Mouse (Mus musculus) kidney, adult 2 months (tissue): ENCODE measurements around the gene 1700074P13Rik. TPM values are rescaled to one million over a fixed set of nuclear protein-coding genes. Genes with fewer than 3 reads are reported as not detected.
"Not testable (repeated sequence)": the region's sequence is repeated elsewhere in the genome, so short reads cannot be mapped to it uniquely, and the experiment has no call there.

ENCODE experiments used
- DNase-seq: peaks from one replicate; pipeline ENCODE4 v3.0.0; 2021
- H3K27ac ChIP-seq: fragments of 200-500 bp; 2 replicates; pipeline ENCODE4 v1.5.1; 2012; ENCODE audit warnings: low read depth, low read length, control low read depth, inconsistent platforms; ENCODE audit not compliant: insufficient read depth
- H3K27me3 ChIP-seq: fragments of 200-500 bp; replicated peaks from 2 replicates; pipeline ENCODE4 v1.6.1; 2012; ENCODE audit warnings: mild to moderate bottlenecking, moderate library complexity, low read length, inconsistent platforms; ENCODE audit not compliant: control insufficient read depth, insufficient read depth
- H3K36me3 ChIP-seq: fragments of 200-500 bp; 2 replicates; pipeline ENCODE4 v1.6.1; 2012; ENCODE audit warnings: mild to moderate bottlenecking, moderate library complexity, low read length, inconsistent platforms; ENCODE audit not compliant: control insufficient read depth, insufficient read depth
- H3K4me1 ChIP-seq: fragments of 200-500 bp; 2 replicates; pipeline ENCODE4 v1.6.1; 2011; ENCODE audit warnings: low read length; ENCODE audit not compliant: control insufficient read depth, insufficient read depth
- H3K4me3 ChIP-seq: fragments of 200-500 bp; 2 replicates; pipeline ENCODE4 v1.5.1; 2011; ENCODE audit warnings: mild to moderate bottlenecking, low read depth, low read length, control low read depth; ENCODE audit not compliant: insufficient read depth
- CTCF ChIP-seq: fragments of 200-500 bp; conservative IDR thresholded peaks from 2 replicates; pipeline ENCODE4 v1.5.1; 2011; ENCODE audit warnings: low read depth, mild to moderate bottlenecking, control low read depth, low read length, moderate library complexity, mixed read lengths; ENCODE audit not compliant: insufficient read depth, insufficient read length
- POLR2A ChIP-seq: fragments of 200-500 bp; IDR thresholded peaks from one replicate; pipeline ENCODE4 v1.6.1; 2011; ENCODE audit warnings: low read depth, low read length, control low read depth
- WGBS: fragments of 180-500 bp; shearing (Covaris S2); methylation state at CpG from one replicate; pipeline ENCODE4 v1.1.7; 2018; 5-methylcytosine and 5-hydroxymethylcytosine counted together
- polyA plus RNA-seq: library from polyadenylated mRNA; depleted of rRNA; stranded (reverse); fragments of >200 nt; gene quantifications from 2 replicates; pipeline ENCODE4 v1.2.3, GENCODE M21; 2012; rRNA removed

Gene 1700074P13Rik
- polyA plus RNA-seq, result 0.05 TPM in 1 of 2 replicates, not detected in the other

DNA sequence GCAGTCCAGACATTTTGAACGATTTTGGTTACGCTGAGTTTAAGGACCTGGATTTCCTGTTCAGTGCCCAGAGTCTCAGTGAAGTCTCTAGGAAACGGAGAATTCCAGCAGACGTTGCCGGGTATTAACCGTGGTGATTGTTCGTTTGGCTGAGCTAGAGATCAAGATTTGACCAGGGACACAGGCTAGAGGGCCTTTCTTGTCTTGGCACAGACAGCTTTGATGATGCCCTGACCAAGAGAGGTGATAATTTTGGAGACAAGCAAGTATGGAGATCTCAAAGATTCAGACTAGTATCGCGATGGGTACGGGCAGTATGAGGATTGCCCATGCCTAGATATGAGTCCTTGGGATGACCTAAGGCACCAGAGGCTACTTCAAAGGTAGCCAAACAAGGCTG, at the start of gene 1700074P13Rik:
1700074P13Rik (minus strand) TSS at position 101 of the 400 bp plus-strand sequence.
- Histone ChIP-seq H3K4me1 (no peaks in the 10 kb centered on the region), H3K27ac (no peak within 1 kb of the TSS), H3K27me3 (no peaks in the 10 kb centered on the region), H3K4me3 (no peak within 1 kb of the TSS), H3K36me3 (no peaks in the 10 kb centered on the region)
- DNase-seq, result no peak
- TF ChIP-seq CTCF (no peak), POLR2A (no peak)
- WGBS, result 89% methylated on average over 10 of the region's 10 CpGs

- not testable (repeated sequence) for DNase-seq, H3K4me3 ChIP-seq, H3K36me3 ChIP-seq, H3K27ac ChIP-seq, H3K27me3 ChIP-seq, H3K4me1 ChIP-seq
- WGBS, result 91% methylated on average over 2 of the region's 2 CpGs
These were observed 24.1 kb upstream of the 1700074P13Rik start, which contains the start of gene 1810009J06Rik for GRCm38 (mm10) chr6:40964454-40964853. 1810009J06Rik (plus strand) TSS chr6:40964754.

- no peaks in the 10 kb centered on the region for H3K4me1 ChIP-seq
- no peak overlapping the region for H3K4me3 ChIP-seq
- DNase-seq, result no peak
- no peaks in the 10 kb centered on the region for H3K27me3 ChIP-seq
- WGBS, result 67% methylated on average over 2 of the region's 2 CpGs
- H3K27ac ChIP-seq, result no peak overlapping the region
- H3K36me3 ChIP-seq, result no peaks in the 10 kb centered on the region
- TF ChIP-seq CTCF (no peak), POLR2A (no peak)
These were observed 13.4 kb upstream of the 1700074P13Rik start for GRCm38 (mm10) chr6:40953716-40954115.

- no peaks in the 10 kb centered on the region for H3K4me1 ChIP-seq
These were observed 11.4 kb upstream of the 1700074P13Rik start, which contains the start of gene Gm4744 for GRCm38 (mm10) chr6:40951770-40952169. Gm4744 (minus strand) TSS chr6:40951870.

GRCm38 (mm10) chr6:40919954-40920353, 20.4 kb downstream of the 1700074P13Rik start:
- 78% methylated on average over 4 of the region's 4 CpGs for WGBS
- H3K27ac ChIP-seq, result no peak overlapping the region
- no peaks in the 10 kb centered on the region for H3K36me3 ChIP-seq
- no peaks in the 10 kb centered on the region for H3K4me1 ChIP-seq
- no peaks in the 10 kb centered on the region for H3K27me3 ChIP-seq
- TF ChIP-seq CTCF, result no peak
- TF ChIP-seq POLR2A, result no peak
- no peak for DNase-seq
- H3K4me3 ChIP-seq, result no peak overlapping the region

More at GRCm38 (mm10) chr6:40951770-40952169, 11.4 kb upstream of the 1700074P13Rik start, which contains the start of gene Gm4744:
- Histone ChIP-seq H3K4me3 (no peak within 1 kb of the TSS), H3K27ac (no peak within 1 kb of the TSS), H3K27me3 (no peaks in the 10 kb centered on the region), H3K36me3 (no peaks in the 10 kb centered on the region)
- no peak for TF ChIP-seq CTCF
- no peak for TF ChIP-seq POLR2A
- no peak for DNase-seq

DNA sequence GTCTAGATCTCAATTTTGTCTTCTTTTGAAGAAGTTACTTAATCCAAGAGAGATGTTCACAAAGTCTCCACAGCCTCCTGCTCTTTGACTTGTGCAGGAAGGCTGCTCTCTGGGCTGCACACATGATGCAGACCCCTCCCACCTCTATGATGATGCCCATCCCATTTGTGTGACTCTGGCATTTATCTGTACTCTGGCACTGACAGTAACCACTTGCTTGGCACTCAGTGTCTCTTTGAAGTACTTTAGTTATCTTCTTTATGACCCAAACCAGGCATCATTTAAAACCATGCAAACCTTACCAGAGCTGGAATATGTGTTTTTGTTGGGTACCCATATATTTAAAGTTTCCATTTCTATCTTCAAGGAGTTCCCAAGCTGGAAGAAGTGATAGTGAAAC, 40.1 kb downstream of the 1700074P13Rik start, which contains the start of gene Prss58:
Prss58 (minus strand) TSS at position 101 of the 400 bp plus-strand sequence.
- no peak for DNase-seq
- no peak within 1 kb of the TSS for H3K27ac ChIP-seq
- TF ChIP-seq POLR2A (no peak), CTCF (no peak)
- H3K36me3 ChIP-seq, result no peaks in the 10 kb centered on the region
- no peaks in the 10 kb centered on the region for H3K27me3 ChIP-seq
- no peaks in the 10 kb centered on the region for H3K4me1 ChIP-seq
- no peak within 1 kb of the TSS for H3K4me3 ChIP-seq

DNA sequence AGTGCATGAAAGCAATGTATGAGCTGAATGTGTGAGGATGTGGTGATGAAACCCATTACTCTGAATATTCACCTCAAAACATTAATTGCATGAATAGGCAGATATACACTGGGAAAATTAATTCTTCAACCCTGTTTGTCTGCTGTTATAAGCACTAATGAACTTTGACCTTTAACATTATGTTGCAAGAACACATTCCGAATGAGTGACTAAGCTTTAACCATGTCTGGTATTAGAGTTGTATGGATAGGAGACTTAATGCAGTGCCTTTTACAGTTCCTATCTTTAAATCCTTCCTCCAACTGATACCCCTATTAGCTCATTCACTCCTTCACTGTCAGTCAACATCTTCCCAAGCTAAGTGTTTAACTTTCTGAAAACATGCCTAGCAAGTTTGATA, 45.6 kb downstream of the 1700074P13Rik start:
- H3K4me3 ChIP-seq, result no peak overlapping the region
- H3K27me3 ChIP-seq, result no peaks in the 10 kb centered on the region
- H3K36me3 ChIP-seq, result no peaks in the 10 kb centered on the region
- H3K27ac ChIP-seq, result no peak overlapping the region
- DNase-seq, result no peak
- no peaks in the 10 kb centered on the region for H3K4me1 ChIP-seq
- TF ChIP-seq POLR2A (no peak), CTCF (no peak)
- 47% methylated on average over 1 of the region's 1 CpGs for WGBS
